Mouse (Mus musculus): ENCODE data around the gene Upp2.

Upp2 gene

DNA sequence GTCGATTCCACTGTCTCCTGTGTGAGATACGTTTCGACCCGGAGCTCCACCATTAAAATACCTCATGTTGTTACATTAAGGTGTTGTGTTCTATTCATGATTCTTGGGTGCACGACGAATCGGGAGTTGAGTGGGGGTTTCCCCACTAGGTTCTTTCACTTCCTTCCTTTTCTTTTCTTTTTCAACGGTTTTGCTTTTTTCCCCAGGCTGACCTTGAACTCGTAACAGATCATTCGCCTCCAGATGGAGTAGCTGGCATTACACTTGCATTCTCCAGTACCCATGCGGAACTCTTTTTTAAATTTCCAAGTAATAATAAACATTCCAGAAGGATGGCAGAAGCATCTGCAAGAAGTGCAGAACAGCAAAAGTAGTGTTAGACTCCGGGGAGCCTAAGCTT is 58.1 kb downstream of the Upp2 start:
- DNase-seq (ENCODE audit: low spot score): no peak

DNA sequence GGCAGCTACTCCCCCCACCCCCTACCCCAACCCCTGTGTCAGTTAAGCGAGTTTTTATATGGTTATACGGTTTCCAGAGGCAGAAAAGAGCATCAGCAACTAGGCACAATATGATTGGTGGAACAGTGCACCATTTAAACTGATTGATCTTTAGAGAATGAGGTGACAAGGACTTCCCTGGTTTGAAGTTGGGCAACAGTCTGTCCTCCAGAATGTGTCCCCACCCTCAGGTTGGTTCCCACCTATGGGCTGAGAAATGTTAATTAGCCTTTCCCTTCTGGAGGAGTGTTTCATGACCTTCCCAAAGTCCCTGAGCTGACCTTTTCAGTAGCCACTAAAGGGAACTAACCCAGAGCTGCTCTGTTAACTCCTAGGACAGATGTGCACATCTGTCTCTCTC is 58.6 kb downstream of the Upp2 start:
- no peak for DNase-seq (ENCODE audit: low spot score)

DNA sequence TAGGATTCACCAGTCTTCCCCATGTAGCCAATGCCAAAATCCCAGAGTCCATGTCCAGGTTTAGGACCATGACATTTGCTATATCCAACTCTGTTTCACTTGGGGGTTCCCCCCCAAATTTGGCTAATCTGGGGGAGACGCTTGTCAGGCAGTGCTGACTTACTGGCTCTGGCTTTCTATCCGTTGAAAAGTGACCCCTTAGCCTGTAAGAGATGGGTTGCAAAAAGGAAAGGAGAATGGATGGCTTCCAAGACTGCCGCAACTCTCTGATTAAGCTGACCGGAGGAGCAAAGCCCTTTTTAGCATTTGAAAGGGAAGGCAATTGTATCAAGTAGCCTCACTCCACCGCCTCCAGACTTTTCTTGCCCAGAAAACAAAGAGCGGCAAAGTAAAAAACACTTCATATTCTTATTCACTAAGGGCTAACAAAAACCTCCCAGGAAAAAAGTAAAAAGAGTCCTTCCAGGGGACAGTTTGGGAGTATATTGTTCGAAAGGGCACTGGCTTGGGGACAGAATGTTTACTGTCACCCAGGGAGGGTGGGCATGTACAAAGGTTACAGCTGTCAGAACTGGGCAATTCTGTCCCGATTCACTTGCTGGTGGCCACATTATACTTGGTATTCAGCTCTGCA is 59.2 kb downstream of the Upp2 start:
- DNase-seq (ENCODE audit: low spot score): no peak

DNA sequence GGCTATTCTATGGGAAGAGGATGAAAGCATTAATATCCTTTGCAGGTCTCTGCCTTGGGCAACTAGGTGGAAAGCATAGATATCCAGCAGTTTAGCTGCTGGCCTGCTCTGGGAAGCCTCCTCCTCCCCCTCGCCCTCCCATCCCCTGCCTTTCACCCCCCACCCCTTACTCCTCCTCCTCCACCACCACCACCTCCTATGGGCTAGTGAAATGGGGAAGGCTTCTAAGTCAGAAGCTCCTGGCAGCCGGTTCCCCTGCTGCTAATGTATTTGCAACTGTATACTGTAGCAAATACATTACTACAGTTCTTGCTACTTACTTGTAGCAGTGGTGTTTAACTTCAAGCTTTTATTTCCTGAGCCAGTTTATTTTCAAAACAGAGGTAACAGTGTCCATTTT is 60.9 kb downstream of the Upp2 start:
- no peak for DNase-seq (ENCODE audit: low spot score)

DNA sequence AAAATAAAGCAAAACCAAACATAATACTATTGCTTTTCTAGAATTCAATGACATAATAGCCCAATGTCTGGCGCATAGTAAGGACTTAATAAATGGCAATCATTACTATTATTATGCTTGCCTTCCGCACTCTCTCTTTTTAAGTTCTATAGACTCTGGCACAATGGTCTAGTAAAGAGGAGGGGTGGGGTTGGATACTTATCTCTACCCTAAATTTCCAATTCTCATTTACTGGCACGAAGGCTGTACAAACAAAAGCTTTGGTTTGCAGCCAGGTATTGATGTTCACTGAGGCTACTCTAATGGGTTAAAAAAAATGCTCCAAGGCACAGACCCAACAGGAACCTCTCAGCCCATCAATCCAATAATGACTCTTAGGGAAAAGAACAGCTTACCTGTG is 61.9 kb downstream of the Upp2 start:
- DNase-seq (ENCODE audit: low spot score): no peak

DNA sequence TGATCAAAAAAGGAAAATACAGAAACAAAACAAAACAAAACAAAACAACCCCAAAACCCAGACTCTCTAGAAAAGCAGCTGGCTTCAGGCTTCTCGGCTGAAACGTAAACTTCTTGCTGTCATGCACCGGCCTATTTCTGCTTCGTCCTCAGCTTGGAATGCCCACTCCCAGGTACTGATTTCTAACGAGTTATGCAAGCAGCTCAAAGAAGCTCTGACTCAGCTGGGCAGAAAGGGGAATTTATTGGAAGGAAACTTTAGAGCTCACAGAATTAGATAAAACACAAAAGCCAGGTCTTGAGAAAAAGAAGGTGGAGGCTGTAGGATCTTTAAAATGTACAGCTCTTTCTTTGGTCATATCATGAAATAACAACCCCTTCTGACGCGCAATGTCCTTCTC is 62.3 kb downstream of the Upp2 start:
- DNase-seq (ENCODE audit: low spot score): no peak

DNA sequence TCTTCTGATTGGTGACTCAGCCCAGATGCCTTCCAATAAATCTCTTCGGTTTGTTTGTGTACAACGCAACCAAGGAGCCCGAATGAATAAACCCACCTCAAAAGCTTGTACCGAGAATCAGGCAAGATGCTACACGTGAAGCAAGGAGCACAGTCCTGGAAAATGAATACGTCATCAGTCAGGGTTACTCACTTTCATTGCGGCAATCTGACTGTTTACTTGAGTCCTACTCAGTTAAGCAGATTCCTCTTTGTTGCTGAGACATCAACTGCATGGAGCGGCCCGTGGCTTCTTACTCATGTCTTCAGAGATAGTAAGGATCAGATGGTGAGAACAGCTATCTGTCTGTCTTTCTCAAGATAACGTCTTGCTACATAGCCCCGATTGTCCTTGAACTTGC is 66.7 kb downstream of the Upp2 start:
- DNase-seq (ENCODE audit: low spot score): no peak

DNA sequence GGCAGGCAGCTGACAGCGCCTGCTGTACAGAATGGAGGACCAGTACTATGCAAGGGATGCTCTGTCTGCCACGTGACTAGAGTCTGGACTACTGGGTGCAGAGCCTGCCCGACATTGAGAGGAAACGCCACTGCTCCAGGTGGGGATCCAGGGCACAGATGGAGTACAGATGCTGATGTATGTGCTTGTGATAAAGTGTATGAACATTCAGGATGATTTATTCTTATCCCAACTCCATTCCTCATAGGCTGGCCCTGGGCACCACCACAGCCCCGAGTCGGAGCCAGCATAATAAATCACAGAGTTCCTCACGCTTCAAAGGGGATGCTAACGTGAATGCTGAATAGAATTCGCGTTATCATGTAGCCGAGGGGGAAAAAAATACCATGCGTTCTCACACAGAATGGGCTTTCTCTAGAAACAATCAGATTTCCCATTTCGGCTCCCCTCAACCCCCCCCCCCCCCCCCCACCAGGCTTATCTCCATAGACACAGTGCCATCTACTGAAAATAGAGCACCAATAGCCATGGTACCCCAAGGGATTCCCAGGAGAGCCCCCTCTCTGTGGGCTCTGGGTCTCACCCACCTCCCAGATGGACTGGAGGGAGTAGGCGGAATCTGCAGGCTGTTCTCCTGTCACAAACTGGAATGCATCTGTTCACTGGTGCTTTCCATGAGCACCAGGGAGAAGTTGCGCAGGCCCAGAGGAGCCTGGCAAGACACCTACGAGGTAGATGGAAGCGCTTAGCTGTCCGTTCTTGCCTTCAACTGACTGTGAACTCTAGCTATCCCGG is 74.9 kb downstream of the Upp2 start:
- DNase-seq (ENCODE audit: low spot score): no peak

DNA sequence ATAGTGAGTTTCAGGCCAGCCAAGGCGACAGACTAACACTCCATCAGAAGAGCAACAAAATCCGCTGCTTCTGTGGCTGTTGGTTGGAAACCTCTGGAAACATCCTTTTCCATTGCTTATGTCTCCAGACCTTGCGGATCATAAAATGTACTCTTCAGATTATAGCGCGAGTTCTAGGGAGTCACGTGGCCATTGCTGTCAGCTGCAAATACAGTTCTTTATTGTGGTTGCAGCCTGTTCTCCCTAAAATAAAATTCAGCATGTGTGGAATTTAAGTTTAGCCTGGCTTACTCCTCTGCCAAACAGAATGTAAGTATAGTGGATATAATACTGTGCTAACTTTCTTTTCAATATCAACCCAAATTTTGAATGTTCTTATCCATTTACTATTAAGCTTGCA is 78.6 kb downstream of the Upp2 start:
- no peak for DNase-seq (ENCODE audit: low spot score)

DNA sequence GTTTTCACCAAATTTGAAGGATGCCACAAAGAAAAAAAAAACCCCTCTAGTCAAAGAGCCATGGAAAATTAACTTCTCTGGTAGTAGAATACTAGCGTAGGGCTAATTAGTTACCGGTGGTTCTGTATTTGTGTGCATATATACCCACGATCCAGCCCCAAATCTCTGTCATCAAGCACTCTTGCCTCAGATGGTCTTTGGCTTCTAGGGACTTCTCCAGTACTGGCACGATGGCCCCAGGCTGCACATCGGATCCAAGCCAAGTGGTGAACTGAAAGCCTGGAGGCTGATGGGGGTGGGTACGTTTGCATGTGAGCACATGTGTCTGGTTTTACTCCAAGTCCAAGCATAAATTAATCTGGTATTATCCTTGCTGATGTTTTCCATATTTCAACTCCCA is 88.1 kb downstream of the Upp2 start:
- no peak for DNase-seq (ENCODE audit: low spot score)

DNA sequence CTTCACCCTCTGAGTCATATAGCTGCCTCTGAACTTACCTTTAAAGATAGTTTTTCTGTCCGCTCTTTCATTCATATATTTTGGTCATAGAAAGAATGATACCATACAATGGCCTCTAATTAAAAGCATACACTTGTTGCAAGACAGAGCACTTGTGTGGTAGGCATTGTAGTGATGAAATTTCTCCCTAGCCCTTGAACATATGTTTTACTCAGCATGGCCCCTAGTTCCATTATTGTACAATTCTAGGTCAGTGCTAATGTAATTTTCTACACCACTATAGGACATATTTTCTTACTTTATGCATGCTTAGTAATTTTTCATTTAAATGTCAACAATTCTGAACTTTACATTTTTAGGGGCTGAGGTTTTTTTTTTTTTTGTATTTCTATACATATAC is 89.9 kb downstream of the Upp2 start:
- no peak for DNase-seq (ENCODE audit: low spot score)

DNA sequence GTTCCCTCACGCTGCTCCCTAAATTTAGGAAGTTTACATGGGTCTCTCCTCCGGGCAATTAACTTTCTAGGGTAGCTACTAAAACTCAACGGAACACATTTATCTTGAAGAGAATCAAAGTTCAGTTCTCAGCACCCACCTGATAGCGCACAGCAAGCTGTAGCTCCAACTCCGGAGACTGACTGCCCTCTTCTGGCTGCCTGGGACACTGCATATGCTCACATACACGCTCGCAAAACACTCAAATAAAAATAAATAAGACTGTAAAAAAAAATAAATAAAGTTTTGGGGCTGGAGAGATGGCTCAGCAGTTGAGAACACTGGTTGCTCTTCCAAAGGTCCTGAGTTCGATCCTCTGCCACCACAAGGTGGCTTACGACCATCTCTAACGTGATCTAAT is 90.8 kb downstream of the Upp2 start:
- DNase-seq (ENCODE audit: low spot score): no peak

DNA sequence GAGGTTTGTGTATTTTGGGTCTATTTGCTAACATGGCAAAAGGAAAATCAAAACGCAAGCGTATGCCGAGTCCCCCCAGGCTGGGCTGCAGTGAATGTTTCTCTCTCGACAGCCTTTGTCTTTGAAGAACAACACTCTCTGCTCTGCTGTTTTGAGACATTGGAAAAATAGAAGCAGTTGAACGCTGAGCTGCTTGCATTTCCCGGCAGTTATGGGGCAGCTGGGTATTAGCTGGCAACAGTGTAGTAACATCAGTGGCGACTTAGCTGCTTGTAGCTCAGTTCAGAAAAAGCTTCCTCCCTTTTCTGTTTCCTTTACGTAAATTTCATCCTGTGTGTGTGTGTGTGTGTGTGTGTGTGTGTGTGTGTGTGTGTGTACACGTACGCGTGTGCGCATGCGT is 93.5 kb downstream of the Upp2 start:
- no peak for DNase-seq (ENCODE audit: low spot score)

DNA sequence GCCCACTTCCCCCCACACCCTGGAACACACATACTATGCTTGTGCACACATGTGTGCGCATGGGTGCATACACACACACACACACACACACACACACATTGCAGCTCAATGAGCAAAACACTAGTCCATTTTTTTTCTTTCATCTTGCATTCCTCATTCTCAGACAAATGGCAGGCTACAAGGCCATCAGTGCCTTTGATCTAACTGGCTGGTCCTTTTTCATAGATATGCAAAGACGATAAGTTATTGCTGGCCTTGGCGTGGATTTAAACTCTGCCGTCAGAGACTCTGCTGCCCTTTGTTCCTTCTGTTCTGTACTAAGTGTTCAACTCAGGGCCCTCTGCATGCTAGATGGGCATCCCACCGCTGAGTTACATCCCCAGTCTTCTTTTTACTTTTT is 94.0 kb downstream of the Upp2 start:
- DNase-seq (ENCODE audit: low spot score): no peak

DNA sequence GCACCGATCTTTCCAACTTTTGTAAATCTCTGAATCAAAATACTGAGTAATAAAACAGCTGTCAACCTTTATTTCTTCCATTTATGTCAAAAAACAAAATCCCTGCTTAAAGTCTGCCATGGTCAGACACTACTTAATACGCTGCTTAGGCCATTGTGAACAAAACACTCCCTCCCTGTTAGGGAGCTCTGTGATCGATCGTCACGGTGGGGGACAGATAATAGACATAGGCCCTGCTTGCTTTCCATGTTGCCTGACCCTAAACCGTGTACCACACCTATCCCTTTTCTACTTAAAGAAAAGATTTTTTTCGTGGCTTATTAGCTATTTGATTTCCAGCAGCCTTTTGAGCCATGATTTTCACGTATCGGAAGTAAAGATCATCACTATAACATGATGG is 95.6 kb downstream of the Upp2 start:
- no peak for DNase-seq (ENCODE audit: low spot score)

DNA sequence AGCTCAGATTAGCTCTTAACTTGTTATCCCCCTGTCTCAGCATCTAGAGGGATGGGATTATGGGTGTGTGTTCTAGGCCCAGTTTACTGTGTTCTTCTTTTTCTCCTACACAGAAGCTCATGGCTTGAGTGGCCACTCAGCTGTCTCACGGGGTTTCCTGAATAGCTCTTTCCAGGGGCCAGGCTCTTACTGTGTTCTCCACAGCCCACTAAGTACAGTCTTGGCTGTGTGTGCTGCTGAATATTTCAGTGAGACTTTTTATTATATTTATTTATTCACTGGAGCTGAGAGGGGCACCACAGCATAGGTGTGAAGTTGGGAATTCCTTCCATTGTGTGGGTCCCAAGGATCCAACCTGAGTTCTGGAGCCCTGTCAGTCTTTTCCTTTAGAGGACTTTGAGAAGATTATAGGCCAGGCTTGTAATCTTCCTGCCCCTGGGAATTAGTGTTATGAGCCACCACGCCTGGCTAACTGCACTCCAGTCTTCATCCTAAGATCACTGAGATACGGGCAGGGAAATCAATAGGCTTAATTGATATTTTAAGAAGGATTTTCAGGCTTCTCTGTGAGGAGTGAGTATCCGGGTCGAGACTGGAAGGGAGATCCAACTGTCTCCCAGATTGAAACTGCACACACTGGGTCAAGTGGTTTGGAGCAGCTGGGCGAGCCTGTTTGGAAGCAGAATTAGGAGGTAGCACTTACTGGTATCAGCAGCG is 96.5 kb downstream of the Upp2 start:
- DNase-seq (ENCODE audit: low spot score): no peak

DNA sequence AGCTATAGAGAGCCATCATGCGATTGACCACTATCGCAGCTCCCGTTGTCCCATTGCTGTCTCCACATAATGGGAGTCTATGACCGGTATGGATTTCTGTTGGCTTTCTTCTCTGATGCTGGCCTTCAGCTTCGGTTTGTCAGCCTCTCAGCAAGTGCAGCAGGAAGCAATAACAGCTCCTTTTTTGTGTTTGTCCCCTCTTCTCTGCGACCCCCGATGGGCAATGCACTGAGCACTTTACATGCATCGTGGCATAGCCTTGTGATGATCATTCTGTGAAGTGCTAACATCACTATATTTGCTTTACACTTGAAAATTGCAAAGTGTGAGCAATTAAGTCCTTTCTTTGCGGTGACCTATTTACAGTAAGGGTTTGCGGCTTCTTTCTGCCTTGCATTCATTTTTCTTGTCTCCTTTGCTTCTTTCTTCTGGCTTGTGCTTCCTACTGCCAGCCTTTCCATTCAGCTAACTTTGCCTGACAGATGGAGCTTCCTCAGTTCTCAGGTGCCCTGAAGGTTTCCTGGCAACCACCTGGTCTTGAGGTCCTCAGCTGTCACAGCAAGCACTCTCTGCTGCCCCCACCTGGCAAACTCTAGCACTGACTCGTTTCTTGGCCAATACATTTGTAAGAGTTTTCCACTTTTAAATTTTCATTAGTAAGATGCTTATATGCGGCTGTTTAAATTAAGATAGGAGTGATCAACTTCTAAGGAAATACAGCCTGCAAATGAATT is 98.2 kb downstream of the Upp2 start:
- no peak for DNase-seq (ENCODE audit: low spot score)

DNA sequence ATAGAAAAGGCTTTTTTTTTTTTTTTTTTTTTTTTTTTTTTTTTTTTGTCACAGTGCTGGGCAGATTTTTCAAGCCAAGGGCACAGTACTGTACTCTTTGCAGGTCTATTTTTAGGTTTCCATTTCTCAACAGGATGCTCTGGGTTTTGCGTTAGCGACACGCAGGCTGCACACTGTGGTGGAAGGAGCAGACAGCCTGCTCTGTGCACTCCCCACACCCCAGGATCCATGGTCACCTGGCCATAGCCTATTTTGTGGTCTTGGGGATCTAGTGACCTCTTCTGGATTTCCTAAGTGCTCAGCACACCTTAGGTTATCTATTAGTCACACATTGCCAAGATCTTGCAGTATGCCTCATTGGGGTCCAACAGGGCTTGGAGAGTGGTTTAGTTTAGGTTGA is 100.2 kb downstream of the Upp2 start:
- no peak for DNase-seq (ENCODE audit: low spot score)

DNA sequence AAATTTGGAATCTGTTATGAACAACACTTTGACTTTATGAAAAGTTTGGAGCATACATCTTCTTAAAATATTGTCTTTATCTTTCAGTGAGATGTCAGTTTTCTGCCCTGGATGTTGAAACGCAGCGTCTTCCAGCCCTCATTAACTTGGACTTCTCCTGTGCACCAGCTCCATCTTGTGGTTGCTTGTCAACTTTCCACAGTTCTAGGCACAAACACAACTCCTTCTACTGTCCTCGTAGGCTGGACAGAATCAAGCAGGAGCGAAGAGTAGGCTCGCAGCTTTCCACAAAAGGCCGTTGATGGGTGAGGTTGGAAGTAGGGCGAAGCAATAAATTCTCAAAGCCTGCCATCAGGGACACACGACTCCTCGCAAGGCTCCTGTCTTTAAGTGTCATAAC is 100.9 kb downstream of the Upp2 start:
- no peak for DNase-seq (ENCODE audit: low spot score)

DNA sequence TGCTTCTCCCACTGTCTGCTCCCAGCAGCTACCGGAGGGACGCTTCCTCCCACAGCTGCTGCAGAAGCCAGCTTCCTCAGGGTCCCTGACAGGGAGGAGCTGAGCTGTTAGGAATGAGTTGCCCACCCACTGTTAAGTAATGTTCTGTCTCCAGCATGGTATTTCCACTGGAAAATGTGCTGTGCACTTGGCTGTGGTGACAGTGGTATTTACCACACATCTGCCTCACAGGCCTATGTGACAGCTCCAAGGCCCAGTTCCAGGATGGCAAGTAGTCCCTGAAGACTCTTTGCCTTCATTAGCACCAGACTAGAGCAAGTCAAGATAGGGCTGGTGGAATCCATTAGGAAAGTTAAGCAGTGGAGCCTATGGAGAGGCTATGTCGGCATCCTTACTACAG is 102.0 kb downstream of the Upp2 start:
- no peak for DNase-seq (ENCODE audit: low spot score)

DNA sequence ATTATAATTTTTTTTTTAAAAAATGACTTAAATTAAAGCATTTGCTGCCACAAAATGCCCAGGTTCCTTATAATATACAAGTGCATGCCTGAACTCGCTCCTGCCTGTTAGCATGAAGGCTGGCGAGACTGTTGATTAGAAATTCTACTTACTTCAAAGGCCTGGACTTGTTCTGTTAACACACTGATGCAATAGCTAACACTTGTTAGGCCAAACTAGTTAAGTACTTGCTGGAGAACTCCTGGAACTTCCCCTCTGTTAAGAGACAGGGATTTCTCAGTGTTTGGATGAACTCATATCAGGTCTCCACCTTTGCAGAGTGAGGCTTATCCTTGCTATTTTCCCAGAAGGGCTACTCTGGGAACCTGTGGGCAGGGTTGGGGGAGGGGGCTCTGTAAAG is 105.4 kb downstream of the Upp2 start:
- DNase-seq (ENCODE audit: low spot score): no peak

DNA sequence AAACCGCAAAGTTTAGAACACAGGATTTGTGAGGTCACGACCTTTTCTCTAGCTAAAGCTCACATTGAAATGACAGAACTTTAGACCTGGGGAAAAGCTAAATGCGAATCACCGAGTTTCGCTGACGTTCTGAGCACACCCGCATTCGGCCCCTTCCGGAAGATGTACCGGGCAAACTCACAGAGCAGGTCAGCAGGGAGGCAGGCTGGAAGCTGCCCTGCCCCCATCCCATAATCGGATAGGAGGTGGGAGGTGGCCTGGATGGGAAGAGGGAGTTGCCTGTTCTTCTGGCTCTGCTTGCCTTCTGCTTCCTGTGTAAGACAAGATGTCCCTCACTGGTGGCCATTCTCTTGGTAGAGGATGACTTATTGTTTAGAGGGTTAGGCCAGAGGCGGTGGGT is 112.9 kb downstream of the Upp2 start:
- no peak for DNase-seq (ENCODE audit: low spot score)

DNA sequence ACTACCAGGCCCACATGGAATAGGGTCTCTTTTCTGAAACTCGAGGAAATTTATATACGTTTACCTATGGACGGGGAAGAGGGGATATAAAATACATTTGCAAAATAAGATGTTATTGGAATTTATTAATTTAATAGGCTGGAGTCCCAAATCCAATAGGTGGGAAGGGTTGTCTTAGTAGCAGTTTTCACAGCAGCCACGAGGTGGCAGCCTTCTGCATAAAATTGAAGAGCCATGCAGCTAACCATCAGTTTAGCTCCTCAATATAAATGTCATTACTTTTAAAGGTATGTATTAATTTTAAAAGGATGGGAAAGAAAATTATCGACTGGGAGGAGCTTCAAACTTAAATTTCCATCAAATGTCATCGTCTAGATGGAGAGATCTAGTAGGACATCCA is 113.7 kb downstream of the Upp2 start:
- no peak for DNase-seq (ENCODE audit: low spot score)

Measured in ovary, postnatal 10 days (tissue).